Mouse (Mus musculus): ENCODE measurements around the gene Acvrl1. TPM values are rescaled to one million over a fixed set of nuclear protein-coding genes. Genes with fewer than 3 reads are reported as not detected.

Gene Acvrl1
- 1 to 10 TPM; 7.5 to 8.9 TPM for total RNA-seq (2021)

DNA sequence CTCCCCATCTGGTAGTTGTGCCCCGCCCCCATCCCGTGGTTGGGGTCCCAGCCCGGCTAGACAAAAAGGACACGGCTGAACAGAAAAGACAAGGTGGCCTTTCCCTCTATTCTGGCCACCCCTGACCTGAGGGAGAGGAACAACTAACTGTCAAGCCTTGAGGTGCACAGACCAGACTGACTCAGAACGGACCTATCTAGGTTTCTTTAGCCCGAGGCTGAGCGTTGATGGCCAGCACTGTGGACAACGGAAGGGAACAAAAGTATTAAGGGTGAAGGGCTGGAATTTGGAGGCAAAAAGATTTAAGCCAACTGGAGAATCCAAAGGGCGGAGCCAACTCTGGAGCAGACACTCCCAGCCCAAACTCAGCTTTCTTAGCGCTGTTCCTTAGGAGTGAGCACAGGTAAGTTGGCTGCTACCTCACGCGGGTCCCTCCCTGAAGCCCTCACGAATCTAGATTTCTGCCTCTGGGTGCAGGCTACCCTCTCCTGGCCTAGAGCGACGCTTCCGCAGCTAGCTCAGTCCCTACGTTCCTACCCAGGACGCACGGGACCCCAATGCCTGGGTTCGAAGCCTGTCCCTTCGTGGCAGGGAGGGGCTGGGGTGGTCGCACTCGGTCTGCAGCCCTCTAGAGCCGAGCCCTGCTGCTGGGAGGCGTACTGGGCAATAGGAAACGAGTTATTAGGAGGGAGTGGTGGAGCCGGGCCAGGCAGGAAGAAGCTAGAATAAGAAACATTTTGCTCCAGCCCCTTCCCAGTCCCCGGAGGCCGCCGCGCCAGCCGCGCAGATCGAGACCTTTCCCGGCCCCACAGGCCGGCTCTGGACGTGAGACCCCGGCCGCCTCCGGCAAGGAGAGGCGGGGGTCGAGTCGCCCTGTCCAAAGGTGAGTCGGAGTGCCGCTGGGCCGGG is at the start of gene Acvrl1:
Gene Acvrl1 (plus strand): TSS at position 342 of the 909 bp plus-strand sequence.
- no peak for DNase-seq

GRCm38 (mm10) chr15:101078731-101079156 is 49.6 kb upstream of the Acvrl1 start:
- peak; percentile 69 to 73 for DNase-seq

DNA sequence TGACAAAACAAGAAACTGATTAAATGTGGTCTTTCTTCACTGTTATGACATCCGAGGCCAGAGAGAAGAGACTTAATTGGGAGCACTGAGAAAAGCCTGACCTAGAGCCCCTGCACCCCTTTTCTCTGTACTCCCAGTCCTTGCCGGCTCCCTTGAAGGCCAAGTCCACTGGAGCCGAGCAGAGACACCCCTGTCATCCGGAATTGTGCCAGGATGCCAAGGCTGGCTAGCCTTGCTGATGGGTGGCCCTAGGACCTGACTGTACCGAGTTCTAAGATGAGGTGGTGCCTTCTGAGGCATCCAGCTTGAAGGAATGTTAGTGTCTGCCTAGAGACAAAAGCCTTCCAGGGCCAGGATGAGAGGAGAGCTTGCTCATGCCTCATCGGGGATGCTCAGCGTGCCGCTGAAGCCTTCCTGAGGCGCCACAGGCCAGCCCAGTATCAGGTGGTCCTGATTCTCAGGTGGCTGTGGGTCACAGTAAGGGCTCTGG is 48.2 kb upstream of the Acvrl1 start:
- no peak for DNase-seq

DNA sequence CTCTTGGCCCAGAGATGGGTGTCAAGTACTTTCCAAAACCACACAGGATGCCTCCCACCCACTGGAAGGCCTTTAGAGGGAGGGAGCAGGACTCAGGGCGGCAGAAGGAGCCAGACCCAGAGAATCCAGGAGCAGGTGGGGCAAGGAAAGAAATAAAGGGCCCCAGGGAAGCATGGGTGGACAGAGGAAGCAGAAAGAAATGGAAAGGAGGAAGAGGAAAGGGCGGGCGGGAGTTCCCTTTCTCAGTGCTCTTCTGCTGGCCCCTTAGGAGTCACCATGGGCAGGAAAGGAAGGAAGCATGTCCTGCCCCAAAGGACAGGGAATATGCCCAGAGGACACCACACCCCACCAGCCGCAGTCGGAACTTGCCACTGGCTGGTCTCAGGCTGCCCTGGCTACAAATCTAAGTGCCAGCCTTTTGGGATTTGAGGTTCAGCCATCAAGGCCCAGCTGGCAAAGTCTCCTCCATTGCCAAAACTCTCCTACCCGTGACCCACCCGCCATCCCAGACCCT is 47.2 kb upstream of the Acvrl1 start:
- no peak for DNase-seq

DNA sequence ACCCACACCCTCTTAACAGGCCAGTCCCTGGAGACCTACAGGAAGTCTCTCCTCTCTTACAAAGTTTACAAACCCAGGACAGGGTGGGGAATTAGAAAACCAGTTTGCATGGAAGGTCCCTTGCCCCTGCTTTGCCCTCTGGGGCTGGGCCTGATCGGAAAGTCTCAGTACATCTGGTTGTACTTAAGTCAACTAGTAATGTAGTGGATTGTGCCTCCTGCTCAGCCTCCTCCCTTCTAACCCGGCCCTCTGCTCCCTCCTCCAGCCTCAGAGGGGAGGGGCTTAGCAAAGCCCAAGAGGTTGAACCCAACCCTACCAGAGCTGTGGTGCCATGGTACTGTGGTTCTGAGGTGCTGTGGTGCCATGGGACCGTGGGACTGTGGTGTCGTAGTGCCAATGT is 46.1 kb upstream of the Acvrl1 start:
- DNase-seq = no peak

- no peak for DNase-seq
Measured at GRCm38 (mm10) chr15:101084499-101084898, 43.8 kb upstream of the Acvrl1 start.

DNA sequence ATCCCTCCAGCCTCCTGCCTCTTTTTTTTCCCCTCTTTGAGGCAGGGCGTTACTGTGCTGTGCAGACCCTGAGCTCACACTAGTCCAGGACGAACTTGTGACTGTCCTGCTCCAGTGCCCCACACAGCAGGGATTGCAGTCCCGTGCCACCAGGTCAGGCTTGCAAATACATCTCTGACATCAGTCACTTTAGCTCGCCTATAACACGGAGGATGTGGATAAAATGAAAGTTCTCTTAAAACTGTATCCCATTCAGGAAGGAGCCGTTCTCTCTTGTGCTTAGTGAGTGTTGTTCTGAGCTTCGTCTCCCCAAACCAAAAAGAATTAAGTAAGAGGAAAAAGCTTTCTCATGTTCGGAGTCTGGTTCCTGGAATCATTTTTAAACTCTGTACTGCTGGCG is 41.9 kb upstream of the Acvrl1 start:
- no peak for DNase-seq

GRCm38 (mm10) chr15:101086956-101087355 is 41.4 kb upstream of the Acvrl1 start:
- DNase-seq = no peak

GRCm38 (mm10) chr15:101088291-101088690 is 40.0 kb upstream of the Acvrl1 start:
- no peak for DNase-seq

DNA sequence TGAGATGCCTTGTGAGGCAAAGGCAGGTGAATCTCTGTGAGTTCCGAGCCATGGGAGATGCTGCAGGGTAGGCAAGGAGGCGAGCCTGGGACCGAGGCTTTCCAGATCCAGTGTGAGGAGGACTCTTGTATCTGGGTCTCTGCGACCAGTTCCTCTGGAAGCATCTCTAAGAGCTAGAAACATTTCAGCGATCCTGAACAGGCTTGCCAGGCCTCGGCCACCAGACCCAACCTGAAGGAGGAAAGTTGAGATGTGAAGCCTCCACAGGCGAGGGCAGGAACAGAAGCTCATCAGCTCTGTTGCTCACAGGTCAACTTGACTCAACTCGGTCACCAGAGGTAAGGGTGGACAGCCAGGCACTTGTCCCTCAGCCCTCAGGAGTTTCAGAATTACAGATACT is 36.8 kb upstream of the Acvrl1 start:
- no peak for DNase-seq

DNA sequence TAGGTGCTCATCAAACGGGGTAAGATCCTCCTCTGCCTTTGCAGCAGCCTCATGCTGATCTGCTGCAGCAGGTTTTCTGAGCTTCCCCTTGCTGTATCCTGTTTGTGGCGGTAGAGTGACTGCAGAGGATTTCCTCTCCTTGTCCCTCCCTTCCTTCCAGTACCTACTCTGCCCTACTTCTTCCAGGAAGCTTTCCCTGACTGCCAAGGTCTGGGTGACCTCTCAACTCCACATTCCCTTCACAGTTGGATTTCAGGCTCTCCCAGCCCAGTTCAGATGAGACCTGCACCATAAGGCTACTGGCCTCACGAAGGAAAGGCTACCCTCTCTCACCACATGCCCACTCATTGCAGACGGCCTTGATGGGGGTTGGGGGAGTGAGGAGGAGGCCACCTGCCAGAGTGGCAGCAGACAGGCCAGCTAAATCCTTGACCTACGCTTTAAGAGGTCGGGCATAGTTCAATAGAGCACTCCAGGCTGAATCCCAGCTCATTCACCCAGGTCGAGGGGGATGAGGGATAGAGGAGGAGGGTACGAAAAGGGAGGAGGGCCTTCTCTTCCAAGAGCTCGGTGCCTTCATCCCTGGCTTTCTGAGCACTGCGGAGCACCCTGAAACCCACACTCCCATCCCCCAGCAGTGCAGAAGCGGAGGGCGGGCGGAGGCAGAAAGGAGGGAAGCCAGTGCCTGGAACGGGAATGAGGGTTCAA is 36.0 kb upstream of the Acvrl1 start:
- no peak for DNase-seq

DNA sequence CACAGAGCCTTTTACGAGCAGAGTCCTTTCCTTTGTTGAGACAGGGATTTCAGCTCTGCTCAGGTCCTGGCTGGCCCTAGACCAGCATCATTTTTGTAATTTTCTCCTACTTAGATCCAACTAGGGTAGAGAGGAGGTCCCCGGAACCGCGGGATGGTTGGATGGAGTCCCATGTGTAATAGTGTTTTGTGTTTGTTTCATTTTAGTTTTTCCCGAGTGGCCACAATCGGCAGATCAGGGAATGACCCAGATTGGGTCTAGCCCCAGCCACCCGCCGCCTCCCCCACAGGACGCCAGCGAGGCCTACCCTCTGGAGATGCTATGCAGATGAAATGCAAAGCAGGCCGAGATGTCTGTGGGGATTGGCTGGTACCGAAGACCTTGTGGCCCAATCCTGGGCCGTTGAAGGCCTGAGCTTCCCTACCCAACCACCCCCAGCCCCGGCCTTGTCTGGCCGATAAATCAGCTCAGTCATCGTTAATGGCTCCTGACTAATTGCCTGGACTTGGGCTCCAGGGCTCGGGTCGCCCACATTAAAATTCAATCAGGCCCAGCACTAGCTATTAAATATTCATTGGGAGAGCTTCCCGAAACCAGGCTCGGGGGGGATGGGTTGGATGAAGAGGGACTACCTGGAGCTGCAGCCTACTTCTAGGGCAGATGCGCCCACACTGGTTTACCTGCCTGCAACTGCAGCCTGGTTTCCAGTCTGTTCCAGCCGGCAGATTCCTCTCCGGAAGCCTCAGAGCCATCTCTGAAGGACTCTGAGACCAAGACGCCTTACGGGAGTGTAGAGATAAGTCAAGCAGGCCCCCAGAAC is 35.3 kb upstream of the Acvrl1 start:
- DNase-seq = peak; percentile 29 to 50

DNA sequence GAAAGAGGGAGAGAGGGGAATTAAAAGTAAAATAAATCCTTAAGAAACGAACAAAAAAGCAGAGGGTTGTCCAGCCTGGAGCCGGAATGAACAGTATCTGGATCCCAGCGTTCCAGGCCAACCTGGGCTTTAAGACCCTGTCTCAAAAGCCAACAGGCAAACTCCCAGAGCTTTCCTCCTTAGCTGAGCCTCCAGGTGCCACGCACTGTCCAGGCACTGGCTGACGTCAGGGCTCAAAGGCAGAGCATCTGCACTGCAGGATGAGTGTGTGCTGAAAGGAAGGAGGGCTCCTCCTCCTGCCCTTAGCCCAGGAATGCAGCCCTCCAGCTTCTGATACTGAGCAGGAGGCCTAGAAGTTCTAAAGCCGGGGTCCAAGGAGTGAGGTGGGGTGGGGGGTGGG is 34.3 kb upstream of the Acvrl1 start:
- no peak for DNase-seq

DNA sequence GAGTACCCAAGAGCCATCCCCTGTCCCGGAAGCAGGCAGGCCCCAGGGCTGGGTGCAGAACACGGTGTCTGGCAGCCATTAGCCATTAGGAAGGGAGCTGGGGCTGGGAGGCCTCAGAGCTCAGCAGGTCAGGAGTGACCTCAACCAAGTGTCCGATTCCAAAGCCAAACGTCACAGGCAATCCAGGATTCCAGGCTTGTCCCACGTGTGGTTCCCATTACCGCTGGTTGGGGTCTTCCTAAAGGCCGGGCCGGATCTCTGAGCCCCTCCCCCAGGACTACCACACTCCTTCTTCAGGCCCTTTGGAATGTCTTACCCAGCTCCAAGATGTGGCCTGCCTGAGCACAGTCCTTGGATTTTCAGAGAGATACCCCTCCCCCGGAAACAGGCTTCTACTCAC is 33.3 kb upstream of the Acvrl1 start:
- DNase-seq = no peak

DNA sequence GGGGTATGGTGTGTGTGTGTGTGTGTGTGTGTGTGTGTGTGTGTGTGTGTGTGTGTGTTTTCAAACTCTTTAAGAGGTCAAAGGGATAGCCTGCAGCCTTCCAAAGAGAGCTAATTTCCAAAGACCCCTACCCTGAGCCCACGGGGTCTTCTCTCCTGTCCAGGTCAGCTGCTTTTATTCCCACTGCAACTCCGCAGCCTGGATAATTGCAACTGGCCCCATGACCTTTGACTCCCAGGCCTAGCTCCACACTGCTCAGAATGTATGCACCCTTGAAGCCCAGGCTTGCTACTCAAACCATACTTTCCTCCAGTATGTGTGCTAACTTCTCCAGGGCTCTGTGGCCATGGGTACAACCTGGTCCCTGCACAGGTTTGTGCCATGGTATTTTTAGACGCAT is 32.9 kb upstream of the Acvrl1 start:
- no peak for DNase-seq

GRCm38 (mm10) chr15:101097985-101098651 is 30.2 kb upstream of the Acvrl1 start:
- DNase-seq = no peak

GRCm38 (mm10) chr15:101100996-101101395 is 27.3 kb upstream of the Acvrl1 start:
- DNase-seq = no peak

GRCm38 (mm10) chr15:101103605-101104304 is 24.6 kb upstream of the Acvrl1 start:
- no peak for DNase-seq

- DNase-seq = peak; percentile 63 to 67
Measured at GRCm38 (mm10) chr15:101105496-101105994, 22.8 kb upstream of the Acvrl1 start.

DNA sequence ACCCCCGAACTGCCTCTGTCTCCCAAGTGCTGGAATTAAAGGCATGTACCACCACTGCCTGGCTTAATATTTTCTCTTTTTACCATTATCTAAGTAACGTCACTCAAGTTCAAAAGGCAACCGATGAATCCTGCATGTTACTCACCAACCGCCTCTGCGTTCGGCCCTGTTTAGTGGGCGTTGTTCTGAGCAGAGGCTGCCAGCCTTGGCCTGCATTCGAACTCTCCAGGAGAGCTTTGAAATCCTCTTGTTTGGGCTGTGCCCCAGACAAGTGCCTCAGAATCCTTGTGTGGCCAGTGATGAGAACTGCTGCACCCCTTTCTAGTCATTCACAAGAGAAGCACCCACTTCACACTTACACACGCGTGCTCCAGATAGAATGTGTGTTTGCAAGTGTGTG is 22.3 kb upstream of the Acvrl1 start:
- DNase-seq = no peak

Measured in layer of hippocampus, postnatal 36 days (tissue).